Mouse (Mus musculus): ENCODE measurements around the gene Nxt1. TPM values are rescaled to one million over a fixed set of nuclear protein-coding genes. Genes with fewer than 3 reads are reported as not detected.
A peak's percentile ranks its signal among the peaks of the same experiment; 100 is the strongest.

Gene Nxt1
- polyA plus RNA-seq, 1 experiment: 14.1 TPM

GRCm38 (mm10) chr2:148689444-148690140, 17.2 kb downstream of the Nxt1 start:
- H3K4me1 ChIP-seq (ENCODE audit: control insufficient read depth, insufficient read depth, insufficient read length, low read length): peaks cover 2% of the 10 kb centered on the region; the same call in 1 of the 2 replicates
- no peaks in the 10 kb centered on the region for H3K27me3 ChIP-seq (ENCODE audit: control insufficient read depth, insufficient read depth, low read length)
- H3K27ac ChIP-seq (ENCODE audit: insufficient read depth, low read depth, low read length): no peak overlapping the region
- H3K4me3 ChIP-seq (ENCODE audit: low read depth, low read length): no peak overlapping the region
- no peak for TF ChIP-seq CTCF (IDR thresholded peaks at IDR 0.05; ENCODE audit: extremely low read depth, insufficient read length, insufficient replicate concordance, low read depth, low read length)
- no peak for TF ChIP-seq POLR2A (IDR thresholded peaks at IDR 0.05; ENCODE audit: low read depth, low read length)
- WGBS: 91% methylated on average over 6 of the region's 6 CpGs
- H3K36me3 ChIP-seq (ENCODE audit: control insufficient read depth, insufficient read depth, low read length): peaks cover 51% of the 10 kb centered on the region

GRCm38 (mm10) chr2:148690291-148690690, 17.9 kb downstream of the Nxt1 start:
- Histone ChIP-seq H3K36me3 (ENCODE audit: control insufficient read depth, insufficient read depth, low read length) (peaks cover 47% of the 10 kb centered on the region), H3K27ac (ENCODE audit: insufficient read depth, low read depth, low read length) (no peak overlapping the region), H3K4me1 (ENCODE audit: control insufficient read depth, insufficient read depth, insufficient read length, low read length) (peaks cover 2% of the 10 kb centered on the region; the same call in 1 of the 2 replicates), H3K27me3 (ENCODE audit: control insufficient read depth, insufficient read depth, low read length) (no peaks in the 10 kb centered on the region), H3K4me3 (ENCODE audit: low read depth, low read length) (no peak overlapping the region)
- TF ChIP-seq CTCF (IDR thresholded peaks at IDR 0.05; ENCODE audit: extremely low read depth, insufficient read length, insufficient replicate concordance, low read depth, low read length) (no peak), POLR2A (IDR thresholded peaks at IDR 0.05; ENCODE audit: low read depth, low read length) (no peak)
- WGBS: 91% methylated on average over 3 of the region's 3 CpGs

DNA sequence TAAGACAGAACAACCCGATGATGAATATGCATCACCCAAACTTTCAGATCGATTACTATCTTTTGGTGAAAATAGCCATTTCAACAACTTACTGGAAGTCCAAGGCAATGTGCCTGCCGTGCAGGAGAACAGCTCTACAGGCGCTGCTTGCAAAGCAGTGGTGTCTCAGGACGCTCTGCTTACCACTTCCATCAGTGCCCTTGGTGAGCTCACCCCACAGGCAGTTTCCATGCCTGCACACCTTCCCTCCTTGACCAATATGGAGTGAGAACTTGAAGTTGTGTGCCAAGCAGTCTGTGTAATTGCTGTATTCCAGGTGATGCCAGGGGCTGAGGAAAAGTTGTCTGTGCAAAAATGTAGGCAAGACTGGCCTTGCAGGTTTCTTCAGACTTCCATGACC, 18.4 kb downstream of the Nxt1 start:
- Histone ChIP-seq H3K36me3 (ENCODE audit: control insufficient read depth, insufficient read depth, low read length) (peaks cover 47% of the 10 kb centered on the region), H3K27me3 (ENCODE audit: control insufficient read depth, insufficient read depth, low read length) (no peaks in the 10 kb centered on the region), H3K27ac (ENCODE audit: insufficient read depth, low read depth, low read length) (no peak overlapping the region), H3K4me3 (ENCODE audit: low read depth, low read length) (no peak overlapping the region), H3K4me1 (ENCODE audit: control insufficient read depth, insufficient read depth, insufficient read length, low read length) (peaks cover 2% of the 10 kb centered on the region; the same call in 1 of the 2 replicates)
- WGBS: 96% methylated on average over 5 of the region's 5 CpGs
- TF ChIP-seq POLR2A (IDR thresholded peaks at IDR 0.05; ENCODE audit: low read depth, low read length): no peak
- no peak for TF ChIP-seq CTCF (IDR thresholded peaks at IDR 0.05; ENCODE audit: extremely low read depth, insufficient read length, insufficient replicate concordance, low read depth, low read length)

GRCm38 (mm10) chr2:148698571-148698970, 26.2 kb downstream of the Nxt1 start:
- H3K27ac ChIP-seq (ENCODE audit: insufficient read depth, low read depth, low read length): no peak overlapping the region
- 77% methylated on average over 5 of the region's 5 CpGs for WGBS
- no peaks in the 10 kb centered on the region for H3K27me3 ChIP-seq (ENCODE audit: control insufficient read depth, insufficient read depth, low read length)
- H3K4me3 ChIP-seq (ENCODE audit: low read depth, low read length): no peak overlapping the region
- no peaks in the 10 kb centered on the region for H3K4me1 ChIP-seq (ENCODE audit: control insufficient read depth, insufficient read depth, insufficient read length, low read length)
- no peak for TF ChIP-seq CTCF (IDR thresholded peaks at IDR 0.05; ENCODE audit: extremely low read depth, insufficient read length, insufficient replicate concordance, low read depth, low read length)
- TF ChIP-seq POLR2A (IDR thresholded peaks at IDR 0.05; ENCODE audit: low read depth, low read length): no peak
- H3K36me3 ChIP-seq (ENCODE audit: control insufficient read depth, insufficient read depth, low read length): peaks cover 9% of the 10 kb centered on the region

- Histone ChIP-seq H3K36me3 (ENCODE audit: control insufficient read depth, insufficient read depth, low read length) (no peaks in the 10 kb centered on the region), H3K27me3 (ENCODE audit: control insufficient read depth, insufficient read depth, low read length) (no peaks in the 10 kb centered on the region), H3K4me3 (ENCODE audit: low read depth, low read length) (no peak overlapping the region), H3K27ac (ENCODE audit: insufficient read depth, low read depth, low read length) (no peak overlapping the region), H3K4me1 (ENCODE audit: control insufficient read depth, insufficient read depth, insufficient read length, low read length) (no peaks in the 10 kb centered on the region)
- 86% methylated on average over 15 of the region's 15 CpGs for WGBS
- TF ChIP-seq CTCF (IDR thresholded peaks at IDR 0.05; ENCODE audit: extremely low read depth, insufficient read length, insufficient replicate concordance, low read depth, low read length): peak; percentile 39; the same call in 1 of the 2 replicates
- TF ChIP-seq POLR2A (IDR thresholded peaks at IDR 0.05; ENCODE audit: low read depth, low read length): no peak
Observed at GRCm38 (mm10) chr2:148706409-148707201, 34.2 kb downstream of the Nxt1 start.

GRCm38 (mm10) chr2:148707202-148707530, 34.8 kb downstream of the Nxt1 start:
- H3K4me1 ChIP-seq (ENCODE audit: control insufficient read depth, insufficient read depth, insufficient read length, low read length): no peaks in the 10 kb centered on the region
- H3K4me3 ChIP-seq (ENCODE audit: low read depth, low read length): no peak overlapping the region
- no peak overlapping the region for H3K27ac ChIP-seq (ENCODE audit: insufficient read depth, low read depth, low read length)
- TF ChIP-seq CTCF (IDR thresholded peaks at IDR 0.05; ENCODE audit: extremely low read depth, insufficient read length, insufficient replicate concordance, low read depth, low read length) (no peak), POLR2A (IDR thresholded peaks at IDR 0.05; ENCODE audit: low read depth, low read length) (no peak)
- WGBS: 86% methylated on average over 6 of the region's 6 CpGs
- no peaks in the 10 kb centered on the region for H3K36me3 ChIP-seq (ENCODE audit: control insufficient read depth, insufficient read depth, low read length)
- H3K27me3 ChIP-seq (ENCODE audit: control insufficient read depth, insufficient read depth, low read length): no peaks in the 10 kb centered on the region

DNA sequence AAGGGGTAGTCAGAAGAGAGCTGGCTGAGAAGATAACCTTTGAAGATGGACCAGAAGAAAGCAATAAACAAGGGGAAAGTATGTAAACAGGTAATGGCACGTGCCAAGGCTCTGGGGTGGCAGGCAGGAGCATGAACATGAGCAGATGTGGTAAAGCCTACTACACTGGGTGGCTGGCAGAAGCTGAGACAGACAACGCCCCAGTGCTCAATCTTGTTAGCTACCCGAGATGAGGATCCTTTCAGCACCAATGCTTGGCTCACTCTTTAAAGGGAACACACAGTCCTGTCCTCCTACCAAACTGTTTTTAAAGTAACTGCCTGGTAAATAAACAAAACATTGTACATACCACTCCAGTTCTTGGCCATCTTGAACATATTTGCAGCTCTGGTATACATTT, 39.9 kb downstream of the Nxt1 start:
- 73% methylated on average over 3 of the region's 3 CpGs for WGBS
- TF ChIP-seq CTCF (IDR thresholded peaks at IDR 0.05; ENCODE audit: extremely low read depth, insufficient read length, insufficient replicate concordance, low read depth, low read length) (no peak), POLR2A (IDR thresholded peaks at IDR 0.05; ENCODE audit: low read depth, low read length) (no peak)
- Histone ChIP-seq H3K36me3 (ENCODE audit: control insufficient read depth, insufficient read depth, low read length) (no peaks in the 10 kb centered on the region), H3K4me3 (ENCODE audit: low read depth, low read length) (no peak overlapping the region), H3K4me1 (ENCODE audit: control insufficient read depth, insufficient read depth, insufficient read length, low read length) (no peaks in the 10 kb centered on the region), H3K27me3 (ENCODE audit: control insufficient read depth, insufficient read depth, low read length) (no peaks in the 10 kb centered on the region), H3K27ac (ENCODE audit: insufficient read depth, low read depth, low read length) (no peak overlapping the region)
